Mouse (Mus musculus) adrenal gland, adult 8-10 months (tissue): Measurements from ENCODE around the gene Cd247. TPM values are rescaled to one million over a fixed set of nuclear protein-coding genes. Genes with fewer than 3 reads are reported as not detected.

Source experiments
- DNase-seq: peaks from one replicate; pipeline ENCODE4 v3.0.0; 2022
- total RNA-seq, 4 experiments: library from RNA; stranded (reverse); gene quantifications; 2 replicates each; pipeline ENCODE4 v1.2.4; 2022

Cd247 gene
- total RNA-seq, 4 experiments from 2014 or later = 0.20 to 0.46 (median 0.43) TPM

DNA sequence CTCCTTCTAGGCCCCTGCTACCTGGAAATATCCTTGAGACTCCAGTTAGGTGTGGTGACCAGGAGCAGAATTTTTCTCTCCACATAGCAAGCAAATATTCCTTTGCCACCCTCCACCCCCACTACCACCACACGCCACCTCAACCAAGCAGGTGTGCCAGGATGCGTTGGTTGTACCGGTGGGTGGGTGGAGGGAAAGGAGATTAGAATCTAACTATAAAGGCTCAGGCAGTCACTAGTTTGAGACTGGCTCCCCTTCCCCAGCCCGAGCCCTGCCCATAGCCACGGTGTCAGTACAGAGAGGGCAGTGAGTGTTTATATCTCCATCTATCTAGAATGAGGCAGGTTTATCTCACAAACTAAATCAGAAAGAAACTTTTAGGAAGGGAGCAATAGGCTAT lies 39.7 kb downstream of the Cd247 start:
- no peak for DNase-seq

DNA sequence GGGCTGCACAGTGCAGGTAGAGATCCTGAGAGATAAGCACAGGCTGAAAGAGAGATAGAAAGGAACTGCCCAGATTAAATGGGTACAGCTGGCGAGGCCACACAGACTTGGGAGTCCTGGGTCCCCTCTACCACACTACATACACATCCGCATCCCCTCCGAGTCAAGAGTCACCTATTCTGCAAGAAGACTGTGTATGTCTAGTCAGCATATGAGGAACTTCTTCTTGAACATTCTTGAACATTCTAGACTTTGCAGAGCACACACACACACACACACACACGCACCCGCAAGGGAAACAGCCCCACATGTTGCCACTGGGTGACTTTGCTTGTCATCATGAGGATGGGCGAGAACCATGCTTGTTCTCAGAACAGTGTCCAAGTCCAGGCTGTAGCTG lies 40.1 kb downstream of the Cd247 start:
- no peak for DNase-seq

GRCm38 (mm10) chr1:165829890-165830289 lies 41.4 kb downstream of the Cd247 start:
- no peak for DNase-seq

- no peak for DNase-seq
Measured at GRCm38 (mm10) chr1:165833244-165833643, 44.8 kb downstream of the Cd247 start.

- DNase-seq = no peak
Measured at GRCm38 (mm10) chr1:165833910-165834632, 45.6 kb downstream of the Cd247 start.

DNA sequence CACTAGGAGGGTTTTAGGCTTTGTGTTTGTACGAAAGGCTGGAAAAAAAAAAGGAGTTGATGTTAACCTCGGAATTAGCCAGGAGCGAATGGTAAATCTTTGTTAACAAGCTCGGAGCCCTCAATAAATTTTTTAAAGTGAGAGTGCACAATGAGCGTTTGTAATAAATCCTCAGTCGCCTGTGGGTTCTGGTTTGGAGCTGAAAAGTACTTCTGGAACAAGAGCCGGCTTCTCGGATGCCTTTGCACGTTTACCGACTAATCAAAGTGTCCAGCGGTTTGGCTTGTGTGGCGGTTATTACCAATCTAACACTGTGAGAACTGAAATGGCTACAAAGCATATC lies 46.1 kb downstream of the Cd247 start:
- DNase-seq = no peak

DNA sequence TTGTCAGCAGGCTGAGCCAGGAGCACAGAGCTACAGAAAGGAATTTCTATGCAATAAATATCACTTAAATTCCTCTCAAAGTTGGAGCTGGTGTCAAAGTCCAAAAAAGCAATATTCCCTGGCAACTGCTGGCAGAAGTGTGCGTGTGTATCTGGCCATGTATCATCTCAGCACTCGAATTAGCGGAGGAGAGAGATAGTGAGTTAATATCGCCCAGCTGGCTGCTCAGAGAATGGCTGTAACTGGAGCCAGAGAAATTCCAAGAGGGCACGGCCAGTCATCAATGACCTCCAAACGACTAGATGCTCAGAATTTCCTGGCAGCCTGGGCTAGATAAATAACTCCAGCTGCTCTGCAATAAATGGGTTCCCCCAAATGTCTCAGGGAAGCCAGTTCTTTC lies 48.0 kb downstream of the Cd247 start:
- DNase-seq = no peak

- DNase-seq = no peak
Measured at GRCm38 (mm10) chr1:165837546-165837945, 49.1 kb downstream of the Cd247 start.

DNA sequence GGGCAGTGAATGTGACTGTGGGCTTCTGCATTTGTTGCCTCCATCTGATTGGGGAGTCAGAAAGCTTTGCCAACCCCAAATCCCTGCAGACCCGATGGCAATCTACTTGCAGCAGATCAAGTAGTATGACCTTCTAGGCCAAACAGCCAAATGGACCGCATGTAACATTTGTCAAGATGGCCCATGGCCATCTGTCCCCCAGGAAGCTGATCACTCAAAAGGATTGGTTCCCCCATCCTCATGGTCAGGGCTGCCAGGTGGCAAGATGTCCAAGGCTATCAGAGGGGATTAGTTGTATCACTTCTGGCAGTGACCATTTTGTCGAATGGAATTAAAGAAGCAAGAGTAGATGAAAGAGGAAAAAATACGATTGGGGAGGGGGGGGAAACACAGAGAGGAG lies 50.7 kb downstream of the Cd247 start:
- DNase-seq = no peak

DNA sequence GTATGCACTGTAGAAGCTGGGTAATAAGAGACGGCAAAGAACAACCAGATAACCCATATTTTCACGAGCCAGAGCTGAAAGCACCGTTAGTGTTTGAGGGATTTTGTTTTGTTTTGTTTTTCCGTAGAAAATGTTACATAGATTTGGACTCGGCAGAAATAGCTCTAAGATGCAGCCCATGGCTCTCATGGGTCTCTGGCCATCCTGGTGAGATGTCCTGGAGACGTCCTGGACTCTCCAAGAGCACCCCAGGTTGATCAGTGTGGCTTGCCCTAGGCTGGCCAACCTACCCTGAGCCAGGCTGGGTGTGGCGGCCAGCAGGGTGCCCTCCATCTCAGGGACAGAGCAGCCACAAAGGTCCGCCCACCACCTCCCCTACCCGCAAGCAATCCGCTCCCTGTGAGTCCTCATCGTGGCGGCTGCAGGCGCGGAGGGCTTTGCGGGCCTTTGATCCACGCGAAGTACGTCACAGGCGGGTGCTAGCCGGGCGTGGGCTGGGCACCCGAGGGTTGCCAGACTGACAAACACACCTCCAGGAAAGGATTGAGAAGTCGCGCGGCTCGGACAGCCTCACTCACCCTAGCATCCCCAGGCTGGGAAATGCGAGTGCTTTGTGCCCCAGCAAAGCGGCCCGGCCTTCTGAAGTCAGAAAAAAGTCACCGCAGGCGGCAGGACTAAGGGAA lies 52.2 kb downstream of the Cd247 start:
- DNase-seq = no peak

DNA sequence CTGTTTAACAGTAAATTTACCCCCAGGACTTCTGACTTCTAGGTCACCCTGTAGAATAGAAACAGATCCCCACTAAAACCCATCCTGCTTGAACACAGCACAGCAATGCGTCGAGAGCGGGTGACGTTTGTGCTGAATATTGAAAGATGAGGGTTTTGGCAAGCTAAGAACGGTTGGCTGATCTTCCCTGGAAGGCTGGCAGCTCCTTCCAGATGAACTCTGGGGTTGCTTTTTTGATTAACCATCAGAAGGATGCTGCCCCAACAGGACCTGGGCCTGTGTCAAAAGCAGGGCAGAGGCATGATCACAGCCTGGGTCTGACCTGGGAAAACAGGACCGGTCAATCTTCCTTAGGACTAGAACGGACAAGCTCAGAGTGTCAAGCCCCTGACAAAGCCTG lies 53.7 kb downstream of the Cd247 start:
- no peak for DNase-seq

DNA sequence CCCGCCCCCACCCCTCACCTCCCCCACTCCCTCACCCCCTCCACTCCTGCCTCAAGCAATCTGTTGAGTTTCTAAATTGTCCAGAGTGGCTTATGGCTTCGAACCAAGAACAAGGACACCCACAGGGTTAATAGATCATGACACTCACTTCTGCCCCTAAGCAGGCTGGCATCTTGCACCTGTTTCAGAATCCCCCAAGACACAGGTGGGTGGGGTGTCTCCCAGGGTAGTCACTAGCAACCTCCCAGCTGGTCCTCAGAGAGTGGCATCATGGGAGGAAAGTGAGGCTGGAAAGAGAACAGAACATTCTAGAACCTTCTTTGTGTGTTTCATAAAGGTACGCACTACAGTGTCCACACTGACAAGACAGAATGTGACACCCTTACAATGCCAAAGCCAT lies 55.1 kb downstream of the Cd247 start:
- DNase-seq = no peak

GRCm38 (mm10) chr1:165844466-165844951 lies 56.0 kb downstream of the Cd247 start:
- no peak for DNase-seq

DNA sequence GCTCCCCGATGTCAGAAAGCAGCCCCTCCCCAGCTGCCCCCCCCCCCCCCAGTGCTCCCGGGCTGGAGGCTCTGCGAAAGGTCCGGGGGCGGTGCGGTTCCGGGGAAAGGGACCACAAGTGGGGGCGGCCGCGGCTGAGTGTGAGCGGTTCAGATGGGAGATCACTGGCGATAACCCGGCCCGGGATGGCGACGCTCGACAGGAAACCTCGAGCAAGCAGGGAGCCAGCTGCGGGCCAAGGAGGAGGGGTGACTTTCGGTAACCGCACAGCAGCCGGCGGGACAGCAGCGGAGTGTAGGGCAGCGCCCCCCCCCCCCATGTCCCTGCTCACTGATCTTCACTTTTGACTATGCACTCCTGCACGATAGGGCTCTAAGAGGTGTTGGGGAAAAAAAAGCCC lies 56.5 kb downstream of the Cd247 start:
- no peak for DNase-seq

DNA sequence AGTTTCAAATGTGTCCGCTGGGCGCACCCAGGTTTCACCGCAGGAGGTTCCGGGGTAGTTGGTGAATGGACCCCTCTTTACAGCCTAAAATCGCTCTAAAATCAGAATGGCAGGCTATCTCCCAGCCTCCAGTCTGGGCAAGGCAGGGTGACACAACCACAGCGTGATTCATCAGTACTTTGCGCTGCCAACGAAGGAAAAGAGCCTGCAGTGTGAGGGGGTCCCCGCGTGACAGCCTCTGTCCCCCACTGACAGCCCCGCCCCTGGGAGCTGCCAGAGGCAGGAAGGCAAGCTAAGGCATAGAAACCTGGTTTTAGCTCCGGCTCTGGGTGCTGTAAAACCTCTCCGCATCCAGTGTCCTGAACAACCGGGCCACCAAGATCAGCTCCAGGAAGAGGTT lies 56.9 kb downstream of the Cd247 start:
- DNase-seq = no peak

DNA sequence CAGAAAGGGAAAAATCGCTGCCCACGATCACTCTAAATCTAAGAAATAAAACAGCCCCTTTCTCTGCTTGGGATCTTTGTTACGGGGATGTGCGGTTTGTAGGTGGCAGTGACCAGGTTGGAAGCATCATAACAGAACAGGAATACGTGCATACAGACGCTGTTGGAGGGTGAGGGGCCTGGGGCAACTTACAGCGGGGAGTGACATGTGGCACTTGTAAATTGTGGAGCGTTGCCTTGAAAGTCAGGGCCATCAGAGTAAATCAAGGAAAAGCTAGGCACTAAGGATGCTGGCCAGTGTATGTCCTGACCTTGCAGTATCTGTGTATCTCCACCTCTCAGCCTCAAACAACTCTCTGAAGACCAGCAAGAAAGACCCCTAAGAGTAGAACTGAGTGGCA lies 59.9 kb downstream of the Cd247 start:
- DNase-seq = no peak

GRCm38 (mm10) chr1:165848881-165849280 lies 60.4 kb downstream of the Cd247 start:
- DNase-seq = no peak

GRCm38 (mm10) chr1:165849458-165850445 lies 61.3 kb downstream of the Cd247 start:
- DNase-seq = no peak

- no peak for DNase-seq
Measured at GRCm38 (mm10) chr1:165852131-165852530, 63.6 kb downstream of the Cd247 start.

DNA sequence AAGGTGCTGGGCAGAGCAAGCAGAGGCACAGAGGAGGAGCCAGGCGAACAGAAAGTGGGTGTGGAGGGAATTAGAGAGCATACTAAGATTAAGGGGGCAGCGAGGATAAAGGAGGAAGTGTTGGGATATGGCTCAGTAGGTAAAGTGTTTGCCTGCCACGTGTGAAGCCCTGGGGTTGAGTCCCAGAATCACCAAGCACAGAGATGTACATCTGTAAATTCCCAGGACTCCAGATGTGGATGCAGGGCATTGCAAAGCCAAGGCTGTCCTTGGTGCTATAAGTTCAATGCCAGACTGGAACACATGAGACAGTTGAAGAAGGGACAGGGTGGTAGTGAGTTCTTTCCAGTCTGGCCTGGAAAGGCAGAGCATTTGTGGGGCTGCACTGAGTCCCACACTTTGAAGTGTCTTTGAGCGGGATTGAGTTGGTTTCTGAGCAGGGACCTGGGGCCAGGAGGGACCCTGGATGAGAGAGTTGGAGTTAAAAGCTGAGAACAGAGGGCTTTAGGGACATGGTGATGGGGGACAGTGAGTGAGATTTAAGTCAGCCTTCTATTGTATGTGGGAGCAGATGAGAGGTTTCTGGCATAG lies 64.7 kb downstream of the Cd247 start:
- no peak for DNase-seq

- no peak for DNase-seq
Measured at GRCm38 (mm10) chr1:165853729-165854420, 65.4 kb downstream of the Cd247 start.
